Mouse (Mus musculus) CH12.LX (cell line): ENCODE data around the gene Rgl2. TPM values are rescaled to one million over a fixed set of nuclear protein-coding genes. Genes with fewer than 3 reads are reported as not detected.

Experiments used
- DNase-seq: peaks from one replicate; pipeline ENCODE4 v3.0.0-alpha.2; 2013; ENCODE audit errors: extremely low read depth
- H3K27ac ChIP-seq: 2 replicates; pipeline ENCODE4 v1.5.1; 2012; ENCODE audit warnings: low read depth, mild to moderate bottlenecking, control low read depth, moderate library complexity; ENCODE audit not compliant: insufficient read depth
- H3K27me3 ChIP-seq: replicated peaks from 2 replicates; pipeline ENCODE3; 2012; ENCODE audit warnings: inconsistent platforms
- H3K36me3 ChIP-seq, 2 experiments: replicated peaks in 1 of 2; 2 replicates each; pipeline versions ENCODE3 to v1.6.1; 2012; ENCODE audit warnings: inconsistent platforms in 1 of 2, low read length in 1 of 2, mild to moderate bottlenecking in 1 of 2, mixed read lengths in 1 of 2, moderate library complexity in 1 of 2; ENCODE audit not compliant: control insufficient read depth in 1 of 2, insufficient read depth in 1 of 2
- H3K4me1 ChIP-seq, 2 experiments: 2 replicates each; pipeline ENCODE4 v1.6.1; 2012; ENCODE audit warnings: inconsistent platforms in 1 of 2, moderate library complexity in 1 of 2; ENCODE audit not compliant: insufficient read depth in 2 of 2, control insufficient read depth in 1 of 2
- H3K4me2 ChIP-seq: 2 replicates; pipeline ENCODE4 v1.6.1; 2012; ENCODE audit warnings: low read depth, mild to moderate bottlenecking, control low read depth; ENCODE audit not compliant: poor library complexity, insufficient read depth, severe bottlenecking
- H3K4me3 ChIP-seq, 3 experiments: fragments of 150-350 bp in 1 of 3; sonication (generic) in 1 of 3; replicated peaks in 1 of 3; 2 replicates each; pipeline versions ENCODE3 to v1.5.1; 2011 to 2012; ENCODE audit warnings: low read depth in 2 of 3, low read length in 2 of 3, mild to moderate bottlenecking in 2 of 3, moderate library complexity in 2 of 3, control low read depth in 1 of 3, improper control_type of control experiment in 1 of 3, inconsistent platforms in 1 of 3, mixed read lengths in 1 of 3; ENCODE audit not compliant: poor library complexity in 1 of 3
- H3K79me2 ChIP-seq: replicated peaks from 2 replicates; pipeline ENCODE4 v1.6.1; 2012; ENCODE audit warnings: mild to moderate bottlenecking, moderate library complexity; ENCODE audit not compliant: control insufficient read depth, poor library complexity, insufficient read depth, severe bottlenecking; ENCODE audit errors: extremely low read depth
- H3K9ac ChIP-seq: 2 replicates; pipeline ENCODE4 v1.6.1; 2012; ENCODE audit warnings: low read depth, mild to moderate bottlenecking, control low read depth, moderate library complexity; ENCODE audit not compliant: insufficient read depth
- H3K9me3 ChIP-seq: replicated peaks from 2 replicates; pipeline ENCODE3; 2012; ENCODE audit warnings: low read length, inconsistent platforms, mixed read lengths
- CHD1 ChIP-seq: IDR thresholded peaks from 2 replicates; pipeline ENCODE4 v1.6.1; 2012; ENCODE audit warnings: low read depth, low read length, improper control_type of control experiment, inconsistent platforms
- CHD2 ChIP-seq: IDR thresholded peaks from 2 replicates; pipeline ENCODE4 v1.6.1; 2011; ENCODE audit warnings: low read length, improper control_type of control experiment
- CTCF ChIP-seq, 2 experiments: IDR thresholded peaks in 1 of 2; conservative IDR thresholded peaks in 1 of 2; 2 replicates each; pipeline ENCODE4 v1.5.1; 2011 to 2012; ENCODE audit warnings: low read depth in 2 of 2, low read length in 2 of 2, improper control_type of control experiment in 1 of 2, inconsistent platforms in 1 of 2, mild to moderate bottlenecking in 1 of 2, moderate library complexity in 1 of 2
- E2F4 ChIP-seq: IDR thresholded peaks from 2 replicates; pipeline ENCODE4 v1.6.1; 2011; ENCODE audit warnings: low read depth, low read length, improper control_type of control experiment; ENCODE audit not compliant: insufficient replicate concordance
- EP300 ChIP-seq: IDR thresholded peaks from 2 replicates; pipeline ENCODE4 v1.6.1; 2011; ENCODE audit warnings: low read length, improper control_type of control experiment
- ETS1 ChIP-seq: conservative IDR thresholded peaks from 2 replicates; pipeline ENCODE4 v1.6.1; 2012; ENCODE audit warnings: low read depth, mild to moderate bottlenecking, inconsistent platforms, low read length, improper control_type of control experiment, moderate library complexity
- IRF4 ChIP-seq: IDR thresholded peaks from 2 replicates; pipeline ENCODE4 v1.6.1; 2014; ENCODE audit warnings: low read depth, mild to moderate bottlenecking, inconsistent platforms, low read length, improper control_type of control experiment
- JUN ChIP-seq: IDR thresholded peaks from 2 replicates; pipeline ENCODE4 v1.6.1; 2011; ENCODE audit warnings: low read depth, mild to moderate bottlenecking, low read length, improper control_type of control experiment, moderate library complexity; ENCODE audit not compliant: insufficient read depth
- JUND ChIP-seq: conservative IDR thresholded peaks from 2 replicates; pipeline ENCODE4 v1.6.1; 2011; ENCODE audit warnings: low read depth, low read length, improper control_type of control experiment
- MAFK ChIP-seq: IDR thresholded peaks from 2 replicates; pipeline ENCODE4 v1.6.1; 2011; ENCODE audit warnings: low read length, improper control_type of control experiment; ENCODE audit not compliant: insufficient replicate concordance
- MAZ ChIP-seq: IDR thresholded peaks from 2 replicates; pipeline ENCODE4 v1.6.1; 2012; ENCODE audit warnings: low read depth, mild to moderate bottlenecking, inconsistent platforms, low read length, improper control_type of control experiment, moderate library complexity
- MEF2A ChIP-seq: IDR thresholded peaks from 2 replicates; pipeline ENCODE4 v1.6.1; 2014; ENCODE audit warnings: low read depth, mild to moderate bottlenecking, inconsistent platforms, low read length, improper control_type of control experiment, borderline replicate concordance
- MYC ChIP-seq: IDR thresholded peaks from 2 replicates; pipeline ENCODE4 v1.6.1; 2011; ENCODE audit warnings: low read depth, mild to moderate bottlenecking, improper control_type of control experiment, low read length
- POLR2A ChIP-seq: IDR thresholded peaks from 2 replicates; pipeline ENCODE4 v1.6.1; 2011; ENCODE audit warnings: low read depth, mild to moderate bottlenecking, improper control_type of control experiment, low read length
- POLR2AphosphoS2 ChIP-seq: IDR thresholded peaks from 2 replicates; pipeline ENCODE4 v1.6.1; 2011; ENCODE audit warnings: low read depth, low read length, improper control_type of control experiment
- RAD21 ChIP-seq: IDR thresholded peaks from 2 replicates; pipeline ENCODE4 v1.6.1; 2011; ENCODE audit warnings: low read depth, mild to moderate bottlenecking, low read length, improper control_type of control experiment, moderate library complexity
- SMC3 ChIP-seq: IDR thresholded peaks from 2 replicates; pipeline ENCODE4 v1.6.1; 2011; ENCODE audit warnings: low read depth, low read length, improper control_type of control experiment
- UBTF ChIP-seq: IDR thresholded peaks from 2 replicates; pipeline ENCODE4 v1.6.1; 2012; ENCODE audit warnings: low read depth, mild to moderate bottlenecking, inconsistent platforms, low read length, improper control_type of control experiment, moderate library complexity
- USF2 ChIP-seq: conservative IDR thresholded peaks from 2 replicates; pipeline ENCODE4 v1.6.1; 2011; ENCODE audit warnings: low read depth, low read length, improper control_type of control experiment
- ZC3H11A ChIP-seq: IDR thresholded peaks from 2 replicates; pipeline ENCODE4 v1.6.1; 2012; ENCODE audit warnings: low read depth, mild to moderate bottlenecking, inconsistent platforms, low read length, improper control_type of control experiment
- ZMIZ1 ChIP-seq: IDR thresholded peaks from 2 replicates; pipeline ENCODE4 v1.6.1; 2012; ENCODE audit warnings: low read depth, mild to moderate bottlenecking, inconsistent platforms, low read length, improper control_type of control experiment
- ZNF384 ChIP-seq: IDR thresholded peaks from 2 replicates; pipeline ENCODE4 v1.6.1; 2012; ENCODE audit warnings: low read depth, low read length, improper control_type of control experiment, inconsistent platforms
- dilution Hi-C: fragments of 300-500 bp; cut with MboI; formaldehyde crosslinking; loops from 2 replicates; pipeline ENCODE4 v1.14.3; 2020; ENCODE audit warnings: low sequenced_read_pairs; ENCODE audit not compliant: extremely low pct_unique_long_range_greater_than_20kb, extremely low pct_ligation_motif_present
- in situ Hi-C: fragments of 300-500 bp; cut with MboI; formaldehyde crosslinking; loops from 3 replicates; pipeline ENCODE4 v1.14.3; 2019; ENCODE audit warnings: low sequenced_read_pairs, low pct_ligation_motif_present, low pct_unique_long_range_greater_than_20kb, mixed read lengths
- polyA plus RNA-seq: library from polyadenylated mRNA; unstranded; fragments of >175 nt; gene quantifications from 2 replicates; pipeline ENCODE4 v1.2.1, GENCODE M21; 2012; ENCODE audit warnings: low read depth; ENCODE audit not compliant: insufficient read length
- total RNA-seq, 2 experiments: library from RNA; depleted of rRNA; stranded (reverse); fragments of 300-350 nt in 1 of 2; fragments of >200 nt in 1 of 2; gene quantifications; 2 replicates each; pipeline ENCODE4 v1.2.3; 2012 to 2014

Rgl2 gene
- total and polyA plus RNA-seq, 3 experiments, result 20.1 to 29.1 (median 25.6) TPM

DNA sequence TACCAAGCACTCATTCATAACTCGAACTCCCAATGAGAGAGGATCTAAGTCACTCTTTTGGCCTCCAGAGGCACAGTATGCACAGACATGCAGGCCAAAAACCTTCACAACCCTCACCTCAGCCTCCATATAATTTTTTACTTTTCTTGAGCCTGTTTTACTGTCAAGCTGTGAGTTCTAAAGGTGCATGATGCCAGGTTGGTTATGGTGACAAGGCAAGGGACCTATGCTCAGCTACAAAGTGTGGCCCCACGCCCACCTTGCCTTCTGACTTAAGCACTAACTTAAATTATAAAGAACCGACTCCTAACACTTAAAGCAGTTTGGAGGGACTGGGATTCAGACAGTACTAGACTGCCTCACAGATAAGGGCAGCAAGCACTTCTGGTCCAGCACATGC, 24.0 kb downstream of the Rgl2 start:
- peaks cover 29% of the 10 kb centered on the region for H3K79me2 ChIP-seq
- peaks cover 10 to 34% of the 10 kb centered on the region in 2 experiments for H3K4me1 ChIP-seq
- TF ChIP-seq ETS1, result no peak
- peak; percentile 31; the same call in 1 of the 2 replicates for TF ChIP-seq POLR2AphosphoS2
- H3K27ac ChIP-seq, result no peak overlapping the region
- H3K4me3 ChIP-seq, result peak overlapping the region; percentile 13 to 91 (median 22)
- peak overlapping the region; percentile 37; the same call in 1 of the 2 replicates for H3K9ac ChIP-seq
- dilution Hi-C loops (no loop called here), in situ Hi-C loops (no loop called here)
- H3K9me3 ChIP-seq, result no peaks in the 10 kb centered on the region
- H3K4me2 ChIP-seq, result peak overlapping the region; percentile 52; the same call in 1 of the 2 replicates
- H3K36me3 ChIP-seq, result peaks cover 56 to 67% of the 10 kb centered on the region in 2 experiments
- no peaks in the 10 kb centered on the region for H3K27me3 ChIP-seq
- no peak for DNase-seq

- Histone ChIP-seq H3K36me3 (peaks cover 54 to 67% of the 10 kb centered on the region in 2 experiments), H3K79me2 (peaks cover 29% of the 10 kb centered on the region), H3K4me1 (peaks cover 10 to 41% of the 10 kb centered on the region in 2 experiments), H3K4me3 (peak overlapping the region; percentile 61 to 96 (median 91)), H3K27me3 (no peaks in the 10 kb centered on the region), H3K27ac (peak overlapping the region; percentile 26; the same call in 1 of the 2 replicates), H3K9me3 (no peaks in the 10 kb centered on the region), H3K9ac (peak overlapping the region; percentile 53), H3K4me2 (peak overlapping the region; percentile 63)
- no peak for DNase-seq
- TF ChIP-seq POLR2A (peak; percentile 2; the same call in 1 of the 2 replicates), SMC3 (no peak)
- dilution Hi-C loops (no loop called here), in situ Hi-C loops (no loop called here)
These were observed 24.7 kb downstream of the Rgl2 start for GRCm38 (mm10) chr17:33953961-33954565.

DNA sequence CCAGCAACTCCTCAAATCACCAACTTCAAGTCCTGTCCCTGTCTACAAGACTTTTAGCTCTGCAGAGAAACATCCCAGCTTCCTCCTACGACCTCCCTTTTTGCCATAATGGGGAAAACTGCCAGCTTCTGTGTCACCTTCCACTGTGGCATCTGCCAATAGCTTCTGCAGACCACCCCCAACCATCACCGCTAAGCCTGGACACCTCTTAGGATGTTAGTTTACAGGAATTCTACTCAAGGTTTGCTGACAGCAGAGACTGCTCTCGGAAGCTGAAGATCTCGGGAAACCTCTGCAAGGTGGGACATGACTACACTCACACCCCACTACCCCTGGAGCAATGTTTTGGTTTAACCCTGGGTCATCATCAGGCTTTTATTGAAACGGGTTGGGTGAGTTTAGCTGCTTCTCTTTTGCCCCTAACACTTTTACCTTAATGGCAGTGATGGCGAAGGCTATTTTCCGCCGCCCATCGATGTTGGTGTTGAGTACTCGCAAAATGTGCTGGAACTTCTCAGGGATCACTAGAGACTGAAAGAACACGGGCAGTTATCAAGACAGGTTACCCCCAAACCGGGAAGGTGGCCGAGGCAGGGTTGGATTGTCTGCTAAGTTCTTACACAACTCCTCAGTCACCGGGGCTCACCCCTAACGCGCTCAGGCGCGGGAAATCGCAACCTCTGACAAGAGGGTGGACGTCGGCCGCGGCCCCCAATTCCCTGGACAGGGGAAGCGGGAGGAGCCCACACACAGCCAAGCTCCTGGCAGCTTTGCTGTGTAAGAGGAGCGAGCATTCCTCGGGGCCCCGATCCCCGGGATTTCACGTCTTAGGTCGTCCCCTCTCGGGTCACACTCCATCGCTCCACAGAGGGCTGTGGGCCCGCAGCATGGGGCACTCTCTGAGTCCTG, 25.6 kb downstream of the Rgl2 start:
- Histone ChIP-seq H3K27ac (peak overlapping the region; percentile 26), H3K9me3 (no peaks in the 10 kb centered on the region), H3K27me3 (no peaks in the 10 kb centered on the region), H3K9ac (peak overlapping the region; percentile 53), H3K4me3 (peak overlapping the region; percentile 61 to 96 (median 91)), H3K4me2 (peak overlapping the region; percentile 63), H3K36me3 (peaks cover 54 to 67% of the 10 kb centered on the region in 2 experiments), H3K79me2 (peaks cover 29% of the 10 kb centered on the region), H3K4me1 (peaks cover 10 to 43% of the 10 kb centered on the region in 2 experiments)
- dilution Hi-C loops, result no loop called here
- no peak for DNase-seq
- in situ Hi-C loops, result no loop called here
- TF ChIP-seq MYC (no peak), JUND (no peak), RAD21 (no peak), POLR2AphosphoS2 (peak; percentile 45; the same call in 1 of the 2 replicates), JUN (no peak), CHD2 (no peak), MEF2A (no peak), ZNF384 (no peak), SMC3 (no peak), USF2 (no peak), IRF4 (no peak), ETS1 (no peak), UBTF (0 out of 2 replicates have a peak, but pooled peaks have one; percentile 31), MAZ (no peak), CTCF (conservative IDR thresholded peaks at IDR 0.05 in 1 of 2, IDR thresholded peaks at IDR 0.05 in 1 of 2; ENCODE audit: low read depth in 2 of 2, low read length in 2 of 2) (no peak), ZMIZ1 (no peak; the same call in none of the 2 replicates), EP300 (no peak), CHD1 (peak; percentile 83), E2F4 (0 out of 2 replicates have a peak, but pooled peaks have one; percentile 14), ZC3H11A (no peak), MAFK (no peak)
